Mouse (Mus musculus): ENCODE data around the gene Lrpprc.

DNA sequence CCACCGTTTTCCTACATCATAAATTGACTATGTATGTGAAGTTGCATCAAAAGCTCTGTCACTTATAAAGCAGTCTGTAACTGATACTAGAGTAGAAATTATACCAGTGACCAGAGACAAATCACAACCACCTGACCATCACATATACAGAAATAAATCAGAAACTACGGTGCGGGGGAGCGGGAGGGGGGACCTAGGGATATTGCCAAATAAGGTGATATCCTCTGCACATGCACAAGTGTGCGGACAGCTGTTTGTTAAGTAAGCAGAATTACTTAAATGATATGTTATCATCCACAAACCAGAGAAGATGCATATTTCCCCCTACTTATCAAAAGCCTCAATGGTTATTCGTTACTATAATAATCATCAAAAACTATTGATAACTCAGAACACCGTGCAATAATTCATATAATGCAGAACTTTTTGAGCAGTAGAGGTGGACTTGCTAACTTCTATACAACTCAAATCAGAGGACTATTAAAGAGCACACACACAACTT is 12.1 kb downstream of the Lrpprc start:
- TF ChIP-seq USF2 (conservative IDR thresholded peaks at IDR 0.05; ENCODE audit: low read depth, low read length) (no peak), MAX (IDR thresholded peaks at IDR 0.05; ENCODE audit: low read length) (no peak), CTCF (conservative IDR thresholded peaks at IDR 0.05 in 1 of 2, IDR thresholded peaks at IDR 0.05 in 1 of 2; ENCODE audit: low read depth in 2 of 2, low read length in 2 of 2) (no peak), KAT2A (IDR thresholded peaks at IDR 0.05; ENCODE audit: insufficient replicate concordance, low read length) (no peak), CHD2 (IDR thresholded peaks at IDR 0.05; ENCODE audit: low read length) (no peak)

All from CH12.LX (cell line).